Mouse (Mus musculus): ENCODE data around the gene P2ry4. TPM values are rescaled to one million over a fixed set of nuclear protein-coding genes. Genes with fewer than 3 reads are reported as not detected.
A peak's percentile ranks its signal among the peaks of the same experiment; 100 is the strongest.

The P2ry4 gene
- total RNA-seq (2021), result under 1 TPM in 1 of 2 experiments, not detected in 1; 0.10 TPM

DNA sequence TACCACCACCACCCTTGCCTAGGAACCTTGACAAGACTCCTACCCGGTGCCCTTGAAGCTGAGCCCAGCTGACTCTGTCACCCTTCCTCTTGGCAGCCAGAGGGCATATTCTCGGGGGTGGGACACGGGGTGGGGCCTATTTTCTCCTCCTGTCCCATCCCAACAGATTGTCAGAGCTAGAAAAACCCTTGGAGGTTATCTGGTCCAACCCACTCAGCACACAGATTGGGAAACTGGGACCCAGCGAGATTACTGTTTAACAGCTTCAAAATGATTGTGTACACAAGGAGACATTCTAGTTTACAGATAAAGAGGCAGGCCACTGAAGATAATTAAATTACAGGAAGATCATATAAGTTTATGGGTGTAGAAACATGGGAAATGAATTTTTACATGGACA, at the start of gene P2ry4:
Gene P2ry4, minus strand, starts transcription at position 79 of the 400 bp plus-strand sequence.
- intact Hi-C loops (cut with DNase I), result no loop called here
- DNase-seq (ENCODE audit: extremely low spot score in 1 of 2, low spot score in 2 of 2), result no peak

- no peak for DNase-seq (ENCODE audit: extremely low spot score in 1 of 2, low spot score in 2 of 2)
- intact Hi-C loops (cut with DNase I), result no loop called here
Measured at GRCm38 (mm10) chrX:100638477-100638876, 43.8 kb upstream of the P2ry4 start.

DNA sequence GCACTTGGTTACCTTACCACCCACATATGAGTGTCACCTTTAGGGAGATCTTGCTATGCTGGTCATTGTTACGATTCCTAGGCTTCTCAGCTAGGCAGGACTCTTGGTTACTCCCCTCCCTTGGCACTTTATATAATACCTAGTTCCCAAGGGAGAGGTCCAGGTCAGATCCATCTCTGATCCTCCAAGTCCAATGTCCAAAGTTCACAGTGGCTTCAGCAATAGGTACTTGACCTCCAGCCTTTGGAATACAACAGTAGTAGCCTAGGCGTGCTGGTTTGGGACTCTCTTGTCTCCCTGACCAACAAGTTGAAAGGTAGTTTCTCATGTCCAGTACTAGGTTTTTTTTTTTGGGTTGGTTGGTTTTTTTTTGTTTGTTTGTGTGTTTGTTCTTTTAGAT, 34.4 kb upstream of the P2ry4 start:
- no peak for DNase-seq (ENCODE audit: extremely low spot score in 1 of 2, low spot score in 2 of 2)
- intact Hi-C loops (cut with DNase I), result loop anchor here (10.0 kb wide), 1 partner anchor 106 kb away; no protein-coding TSS in a partner anchor

- DNase-seq (ENCODE audit: extremely low spot score in 1 of 2, low spot score in 2 of 2), result peak; percentile 89 to 94
- intact Hi-C loops (cut with DNase I), result loop anchor here (10.0 kb wide), 1 partner anchor 109 kb away; no protein-coding TSS in a partner anchor
Measured at GRCm38 (mm10) chrX:100625802-100626793, 31.4 kb upstream of the P2ry4 start, which contains the start of gene Pdzd11. Pdzd11 (minus strand) TSS chrX:100626568.

DNA sequence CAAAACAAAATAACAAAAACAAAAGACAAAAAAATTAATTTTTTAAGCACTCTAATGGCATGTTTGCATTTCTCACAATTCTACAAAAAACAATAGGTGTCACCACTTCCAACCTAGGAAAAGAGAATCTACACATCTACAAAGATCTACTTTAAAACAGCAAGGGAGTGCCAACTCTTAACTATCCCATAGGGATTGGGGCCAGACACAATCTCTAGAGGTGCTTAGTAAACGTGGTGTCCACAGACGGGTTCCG, 30.8 kb upstream of the P2ry4 start, which contains the start of gene Kif4:
Gene Kif4, plus strand, starts transcription at position 192 of the 256 bp plus-strand sequence.
- intact Hi-C loops (cut with DNase I), result loop anchor here (10.0 kb wide), 1 partner anchor 109 kb away; no protein-coding TSS in a partner anchor
- DNase-seq (ENCODE audit: extremely low spot score in 1 of 2, low spot score in 2 of 2), result no peak

- peak in 1 of 2 experiments; percentile 16 for DNase-seq (ENCODE audit: extremely low spot score in 1 of 2, low spot score in 2 of 2)
- intact Hi-C loops (cut with DNase I), result loop anchor here (10.0 kb wide), 1 partner anchor 110 kb away; no protein-coding TSS in a partner anchor
Measured at GRCm38 (mm10) chrX:100625146-100625545, 30.5 kb upstream of the P2ry4 start.

- DNase-seq (ENCODE audit: extremely low spot score in 1 of 2, low spot score in 2 of 2), result no peak
- intact Hi-C loops (cut with DNase I), result loop anchor here (10.0 kb wide), 1 partner anchor 111 kb away; no protein-coding TSS in a partner anchor
Measured at GRCm38 (mm10) chrX:100624242-100624641, 29.6 kb upstream of the P2ry4 start.

DNA sequence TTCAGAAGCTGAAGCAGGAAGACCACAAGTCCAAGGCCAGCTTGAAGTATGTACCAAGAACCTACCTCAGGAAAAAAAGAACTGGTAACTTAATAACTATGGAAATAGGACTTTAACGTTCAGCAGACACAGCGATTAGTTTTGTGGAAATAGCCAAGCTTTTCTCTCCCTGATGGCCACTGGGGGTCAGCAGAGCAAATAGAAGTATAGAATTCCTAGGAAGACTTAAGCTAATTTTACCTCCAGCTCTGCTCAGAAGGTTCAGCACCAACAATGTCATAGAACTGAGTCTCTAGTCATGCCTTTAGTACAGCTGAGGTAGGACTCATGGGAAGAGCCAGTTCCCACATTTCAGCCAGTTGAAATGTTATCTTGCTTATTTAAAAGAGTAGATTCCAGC, 26.7 kb upstream of the P2ry4 start:
- no peak for DNase-seq (ENCODE audit: extremely low spot score in 1 of 2, low spot score in 2 of 2)
- intact Hi-C loops (cut with DNase I), result loop anchor here (10.0 kb wide), 1 partner anchor 113 kb away; no protein-coding TSS in a partner anchor

DNA sequence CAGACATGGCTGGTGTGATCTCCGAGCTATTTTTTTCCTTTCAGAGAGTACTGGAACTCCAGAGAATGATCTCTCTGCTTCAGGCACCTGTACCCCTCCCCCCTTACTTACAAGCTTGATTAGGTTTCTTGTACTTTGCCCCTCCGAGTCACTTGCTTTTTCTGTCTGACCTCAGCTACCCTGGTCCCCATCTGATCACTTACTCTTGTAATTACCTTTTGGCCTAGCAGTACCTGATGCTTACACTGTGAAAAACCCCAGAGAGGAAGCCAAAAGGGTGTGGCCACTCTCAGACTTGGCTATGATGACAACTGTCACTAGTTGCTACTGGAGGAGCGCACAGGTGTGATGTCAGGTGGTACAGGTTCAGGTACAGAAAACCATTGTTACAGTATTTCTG, 23.8 kb upstream of the P2ry4 start:
- intact Hi-C loops (cut with DNase I), result no loop called here
- DNase-seq (ENCODE audit: extremely low spot score in 1 of 2, low spot score in 2 of 2), result no peak

GRCm38 (mm10) chrX:100605314-100605713, 10.6 kb upstream of the P2ry4 start, which contains the start of gene Arr3:
Arr3 (plus strand) TSS chrX:100605497.
- intact Hi-C loops (cut with DNase I), result no loop called here
- DNase-seq (ENCODE audit: extremely low spot score in 1 of 2, low spot score in 2 of 2), result no peak

GRCm38 (mm10) chrX:100599755-100600154, 5.1 kb upstream of the P2ry4 start:
- intact Hi-C loops (cut with DNase I), result no loop called here
- DNase-seq (ENCODE audit: extremely low spot score in 1 of 2, low spot score in 2 of 2), result no peak

- intact Hi-C loops (cut with DNase I), result no loop called here
- peak; percentile 11 to 42 for DNase-seq (ENCODE audit: extremely low spot score in 1 of 2, low spot score in 2 of 2)
Measured at GRCm38 (mm10) chrX:100597439-100597838, 2.8 kb upstream of the P2ry4 start.

GRCm38 (mm10) chrX:100571951-100572350, 22.7 kb downstream of the P2ry4 start, which contains the start of gene Awat1:
Awat1 (plus strand) TSS chrX:100572251.
- no peak for DNase-seq (ENCODE audit: extremely low spot score in 1 of 2, low spot score in 2 of 2)
- intact Hi-C loops (cut with DNase I), result no loop called here

- intact Hi-C loops (cut with DNase I), result no loop called here
- no peak for DNase-seq (ENCODE audit: extremely low spot score in 1 of 2, low spot score in 2 of 2)
Measured at GRCm38 (mm10) chrX:100565696-100566095, 29.0 kb downstream of the P2ry4 start.

DNA sequence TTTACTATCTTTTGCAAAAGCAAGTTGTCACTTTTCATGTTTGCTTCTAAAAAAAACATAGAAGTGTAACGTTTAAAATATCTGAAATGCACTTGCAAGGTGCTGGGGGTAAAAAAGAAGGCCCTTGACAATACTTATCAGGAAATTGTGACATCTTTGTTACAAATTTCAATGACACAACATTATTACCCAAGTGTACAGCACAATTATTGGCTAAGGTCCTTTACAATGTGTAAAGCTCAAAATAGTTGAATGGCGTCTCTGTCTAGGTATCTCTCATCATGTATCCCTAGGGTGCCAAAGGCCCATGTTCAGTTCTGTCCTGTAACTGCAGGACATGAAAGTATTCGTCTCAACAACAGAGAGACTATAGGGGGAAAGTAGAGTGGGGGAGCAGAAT, 38.6 kb downstream of the P2ry4 start:
- intact Hi-C loops (cut with DNase I), result no loop called here
- no peak for DNase-seq (ENCODE audit: extremely low spot score in 1 of 2, low spot score in 2 of 2)

Other genes with a start within 250 kb of the P2ry4 start
- gene Otud6a, start 165.9 kb downstream of the P2ry4 start, total RNA-seq (2021), result not detected
- not detected for gene Awat2, start 152.2 kb downstream of the P2ry4 start, total RNA-seq (2021)
- gene Igbp1, start 100.6 kb downstream of the P2ry4 start, total RNA-seq (2021), result 10 to 100 TPM; 31.4 to 31.8 TPM
- gene Dgat2l6, start 70.0 kb downstream of the P2ry4 start, total RNA-seq (2021), result not detected
- not detected for gene Awat1, start 22.6 kb downstream of the P2ry4 start, total RNA-seq (2021)
- gene Arr3, start 10.6 kb upstream of the P2ry4 start, total RNA-seq (2021), result under 1 TPM in 1 of 2 experiments, not detected in 1; 0.36 TPM
- 1 to 10 TPM; 2.5 to 3.4 TPM for gene Kif4, start 30.9 kb upstream of the P2ry4 start, total RNA-seq (2021)
- gene Pdzd11, start 31.7 kb upstream of the P2ry4 start, total RNA-seq (2021), result 10 to 100 TPM; 29.6 to 37.0 TPM
- gene Gdpd2, start 135.0 kb upstream of the P2ry4 start, total RNA-seq (2021), result 10 to 100 TPM; 12.4 to 13.3 TPM
- 100 to 1,000 TPM; 144 to 152 TPM for gene Dlg3, start 172.9 kb upstream of the P2ry4 start, total RNA-seq (2021)

All from left cerebral cortex, postnatal 10 days (tissue).